8 mouse cellular contexts compared by ENCODE assay signal in the genomic region with DNA sequence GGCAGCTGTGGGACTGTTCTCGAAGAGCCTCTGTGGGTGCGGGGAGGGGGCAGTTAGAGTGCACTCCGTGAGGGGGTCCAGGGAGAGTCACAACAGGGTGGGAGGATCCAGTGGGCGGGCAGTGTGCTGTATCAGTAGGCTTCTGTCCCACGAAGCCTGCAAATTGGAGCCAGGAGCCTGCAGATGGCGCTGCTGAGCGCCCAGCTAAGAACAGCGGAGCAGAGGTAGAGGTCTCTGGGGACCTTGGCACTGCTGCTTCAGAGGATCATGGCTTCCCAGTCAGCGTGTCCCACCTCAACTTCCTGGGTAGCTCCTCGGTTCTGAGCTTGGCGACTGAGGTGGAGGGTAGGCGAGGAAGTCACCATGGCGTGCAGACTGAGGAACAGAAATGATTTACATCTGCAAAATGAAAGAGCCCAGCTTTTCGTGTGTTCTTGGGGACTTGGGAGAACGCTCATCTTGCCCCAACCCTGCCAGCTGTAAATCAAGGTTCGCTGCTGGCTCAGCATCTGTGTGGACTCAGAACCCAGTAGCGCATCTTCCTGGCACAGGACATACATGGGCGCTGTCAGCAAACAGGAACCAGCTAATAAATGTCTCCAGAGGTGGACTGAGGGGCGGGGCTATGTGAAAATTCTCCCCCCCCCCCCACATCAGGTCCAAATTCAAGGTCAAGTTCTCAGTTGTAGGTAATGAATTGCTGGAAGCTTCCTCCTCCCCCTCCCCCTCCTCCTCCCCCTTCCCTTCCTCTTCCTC. TPM values are rescaled to one million over a fixed set of nuclear protein-coding genes. Genes with fewer than 3 reads are reported as not detected.
A peak's percentile ranks its signal among the peaks of the same experiment; 100 is the strongest.
DNase-seq lines count a peak whose midpoint lies in the region; ATAC-seq lines count a peak whose summit lies in the region.

No protein-coding gene starts in this region.

- ATAC-seq in forebrain, embryonic 15.5 days (replicated peaks), result no peak
- ATAC-seq in forebrain, embryonic 14.5 days, result no peak
- no peak for ATAC-seq in midbrain, embryonic 11.5 days (ENCODE audit: low FRiP score)

- 0 out of 2 replicates have a peak overlapping the region, but pooled peaks have one; percentile 22 for H3K27ac ChIP-seq in forebrain, embryonic 10.5 days
- no peak overlapping the region for H3K27ac ChIP-seq in forebrain, embryonic 15.5 days (replicated peaks)
- no peak overlapping the region for H3K27ac ChIP-seq in forebrain, embryonic 14.5 days (ENCODE audit: low read depth, low read length)
- H3K27ac ChIP-seq in midbrain, embryonic 11.5 days (ENCODE audit: low read depth, low read length), result no peak overlapping the region

- H3K27me3 ChIP-seq in forebrain, embryonic 10.5 days (ENCODE audit: poor library complexity, severe bottlenecking), result peaks cover 14% of the 10 kb centered on the region; the same call in 1 of the 2 replicates
- H3K27me3 ChIP-seq in forebrain, embryonic 15.5 days, result no peaks in the 10 kb centered on the region; the same call in 1 of the 2 replicates
- H3K27me3 ChIP-seq in forebrain, embryonic 14.5 days (replicated peaks; ENCODE audit: control insufficient read depth, insufficient read depth, low read length), result 0 out of 2 replicates have a peak, but pooled peaks cover 3% of the 10 kb centered on the region
- H3K27me3 ChIP-seq in midbrain, embryonic 11.5 days (ENCODE audit: control insufficient read depth, insufficient read depth, low read length), result no peaks in the 10 kb centered on the region

- no peak overlapping the region for H3K9ac ChIP-seq in forebrain, embryonic 15.5 days (replicated peaks)
- no peak overlapping the region for H3K9ac ChIP-seq in forebrain, embryonic 14.5 days (ENCODE audit: low read length)
- H3K9ac ChIP-seq in midbrain, embryonic 11.5 days (ENCODE audit: low read length), result no peak overlapping the region

- no peaks in the 10 kb centered on the region for H3K9me3 ChIP-seq in forebrain, embryonic 10.5 days
- H3K9me3 ChIP-seq in forebrain, embryonic 15.5 days, result no peaks in the 10 kb centered on the region
- H3K9me3 ChIP-seq in forebrain, embryonic 14.5 days (replicated peaks; ENCODE audit: control insufficient read depth, low read length), result no peaks in the 10 kb centered on the region
- H3K9me3 ChIP-seq in midbrain, embryonic 11.5 days (ENCODE audit: control insufficient read depth, low read length), result no peaks in the 10 kb centered on the region

- peak; percentile 58 for DNase-seq in forebrain, embryonic 10.5 days (ENCODE audit: extremely low spot score, low spot score)
- DNase-seq in ZHBTc4 (ENCODE audit: low read depth, low spot score), result peak; percentile 96
- peak; percentile 62 for DNase-seq in forebrain, embryonic 14.5 days (ENCODE audit: low spot score)
- DNase-seq in kidney, postnatal 14 days, result peak; percentile 37
- peak; percentile 93 for DNase-seq in midbrain, embryonic 11.5 days (ENCODE audit: low spot score, missing footprints)
- DNase-seq in testis, postnatal 14 days (ENCODE audit: low spot score), result peak; percentile 75
- DNase-seq in layer of hippocampus, adult 9-11 months, result no peak

- peaks cover 8% of the 10 kb centered on the region for H3K4me1 ChIP-seq in forebrain, embryonic 10.5 days
- no peaks in the 10 kb centered on the region for H3K4me1 ChIP-seq in forebrain, embryonic 15.5 days
- no peaks in the 10 kb centered on the region for H3K4me1 ChIP-seq in forebrain, embryonic 14.5 days (ENCODE audit: control insufficient read depth, insufficient read depth, low read length)
- H3K4me1 ChIP-seq in midbrain, embryonic 11.5 days (ENCODE audit: control insufficient read depth, insufficient read depth, low read length), result no peaks in the 10 kb centered on the region

- no peaks in the 10 kb centered on the region for H3K36me3 ChIP-seq in forebrain, embryonic 10.5 days (replicated peaks)
- no peaks in the 10 kb centered on the region for H3K36me3 ChIP-seq in forebrain, embryonic 15.5 days
- H3K36me3 ChIP-seq in forebrain, embryonic 14.5 days (ENCODE audit: control insufficient read depth, insufficient read depth, low read length), result no peaks in the 10 kb centered on the region
- H3K36me3 ChIP-seq in midbrain, embryonic 11.5 days (ENCODE audit: control insufficient read depth, insufficient read depth, low read length), result no peaks in the 10 kb centered on the region

- H3K4me2 ChIP-seq in forebrain, embryonic 15.5 days (replicated peaks), result no peak overlapping the region
- H3K4me2 ChIP-seq in forebrain, embryonic 14.5 days (ENCODE audit: low read length), result no peak overlapping the region
- H3K4me2 ChIP-seq in midbrain, embryonic 11.5 days, result no peak overlapping the region; the same call in 1 of the 2 replicates

- 28% methylated on average over 19 of the region's 19 CpGs for WGBS in forebrain, embryonic 10.5 days
- 28% methylated on average over 19 of the region's 19 CpGs for WGBS in forebrain, embryonic 15.5 days
- WGBS in forebrain, embryonic 14.5 days, result 29% methylated on average over 19 of the region's 19 CpGs
- WGBS in midbrain, embryonic 11.5 days, result 27% methylated on average over 19 of the region's 19 CpGs

- peak overlapping the region; percentile 24; the same call in 1 of the 2 replicates for H3K4me3 ChIP-seq in forebrain, embryonic 10.5 days
- H3K4me3 ChIP-seq in forebrain, embryonic 15.5 days, result no peak overlapping the region
- H3K4me3 ChIP-seq in forebrain, embryonic 14.5 days (ENCODE audit: low read depth, low read length), result no peak overlapping the region
- no peak overlapping the region for H3K4me3 ChIP-seq in midbrain, embryonic 11.5 days (ENCODE audit: low read depth, low read length)

RNA-seq across cellular contexts. Expression of a gene that starts 32.5 kb away (rescaled TPM):
- polyA plus RNA-seq in forebrain, embryonic 10.5 days (2016; fragmentation: Nextera tagmentation; extraction: Ambion mirVana), result 64.4 and 65.9 TPM in 2 replicates
- 75.1 and 77.3 TPM in 2 replicates for polyA plus RNA-seq in forebrain, embryonic 15.5 days (2015; fragmentation: Nextera tagmentation; extraction: Ambion mirVana)
- 68.1 and 72.7 TPM in 2 replicates for polyA plus RNA-seq in forebrain, embryonic 14.5 days (2014; fragmentation: Nextera tagmentation; extraction: Ambion mirVana)
- polyA plus RNA-seq in midbrain, embryonic 11.5 days (2014; fragmentation: Nextera tagmentation; extraction: Ambion mirVana), result 76.7 and 79.4 TPM in 2 replicates

RNA-seq across cellular contexts. Expression of a gene that starts 39.8 kb away (rescaled TPM):
- 278 and 295 TPM in 2 replicates for polyA plus RNA-seq in forebrain, embryonic 10.5 days (2016; fragmentation: Nextera tagmentation; extraction: Ambion mirVana)
- 555 and 574 TPM in 2 replicates for polyA plus RNA-seq in forebrain, embryonic 15.5 days (2015; fragmentation: Nextera tagmentation; extraction: Ambion mirVana)
- polyA plus RNA-seq in forebrain, embryonic 14.5 days (2014; fragmentation: Nextera tagmentation; extraction: Ambion mirVana), result 363 and 474 TPM in 2 replicates
- 352 and 403 TPM in 2 replicates for polyA plus RNA-seq in midbrain, embryonic 11.5 days (2014; fragmentation: Nextera tagmentation; extraction: Ambion mirVana)

RNA-seq across cellular contexts. Expression of a gene that starts 48.4 kb away (rescaled TPM):
- 107 and 112 TPM in 2 replicates for polyA plus RNA-seq in forebrain, embryonic 10.5 days (2016; fragmentation: Nextera tagmentation; extraction: Ambion mirVana)
- 193 and 194 TPM in 2 replicates for polyA plus RNA-seq in forebrain, embryonic 15.5 days (2015; fragmentation: Nextera tagmentation; extraction: Ambion mirVana)
- 166 and 178 TPM in 2 replicates for polyA plus RNA-seq in forebrain, embryonic 14.5 days (2014; fragmentation: Nextera tagmentation; extraction: Ambion mirVana)
- polyA plus RNA-seq in midbrain, embryonic 11.5 days (2014; fragmentation: Nextera tagmentation; extraction: Ambion mirVana), result 156 TPM in 2 replicates
